Mouse (Mus musculus): ENCODE results near the gene Cldn6. TPM values are rescaled to one million over a fixed set of nuclear protein-coding genes. Genes with fewer than 3 reads are reported as not detected.
A peak's percentile ranks its signal among the peaks of the same experiment; 100 is the strongest.

Gene Cldn6
- polyA plus RNA-seq, 1 experiment, result 2.5 TPM

GRCm38 (mm10) chr17:23699131-23700077, 20.4 kb downstream of the Cldn6 start:
- peak; percentile 63 for DNase-seq
- peak overlapping the region; percentile 52 for H3K4me3 ChIP-seq (ENCODE audit: insufficient read depth, low read depth, low read length)
- WGBS, result under 1% methylated on average over 101 of the region's 101 CpGs
- no peak for TF ChIP-seq CTCF (conservative IDR thresholded peaks at IDR 0.05; ENCODE audit: insufficient read depth, insufficient read length, low read depth, low read length)
- no peak for TF ChIP-seq POLR2A (IDR thresholded peaks at IDR 0.05; ENCODE audit: low read depth, low read length)
- no peaks in the 10 kb centered on the region for H3K27me3 ChIP-seq (replicated peaks; ENCODE audit: control insufficient read depth, insufficient read depth, low read length)
- no peak overlapping the region for H3K27ac ChIP-seq (ENCODE audit: insufficient read depth, low read depth, low read length)
- no peaks in the 10 kb centered on the region; the same call in 1 of the 2 replicates for H3K4me1 ChIP-seq (ENCODE audit: control insufficient read depth, insufficient read depth, low read length)
- no peaks in the 10 kb centered on the region for H3K36me3 ChIP-seq (ENCODE audit: control insufficient read depth, insufficient read depth, low read length)

- peak; percentile 86 for TF ChIP-seq CTCF (conservative IDR thresholded peaks at IDR 0.05; ENCODE audit: insufficient read depth, insufficient read length, low read depth, low read length)
- TF ChIP-seq POLR2A (IDR thresholded peaks at IDR 0.05; ENCODE audit: low read depth, low read length), result no peak
- Histone ChIP-seq H3K4me3 (ENCODE audit: insufficient read depth, low read depth, low read length) (peak overlapping the region; percentile 52), H3K4me1 (ENCODE audit: control insufficient read depth, insufficient read depth, low read length) (no peaks in the 10 kb centered on the region; the same call in 1 of the 2 replicates), H3K36me3 (ENCODE audit: control insufficient read depth, insufficient read depth, low read length) (no peaks in the 10 kb centered on the region), H3K27me3 (replicated peaks; ENCODE audit: control insufficient read depth, insufficient read depth, low read length) (no peaks in the 10 kb centered on the region), H3K27ac (ENCODE audit: insufficient read depth, low read depth, low read length) (no peak overlapping the region)
- DNase-seq, result peak; percentile 97
- under 1% methylated on average over 28 of the region's 28 CpGs for WGBS
Observed at GRCm38 (mm10) chr17:23700079-23700478, 21.0 kb downstream of the Cldn6 start.

- Histone ChIP-seq H3K4me3 (ENCODE audit: insufficient read depth, low read depth, low read length) (no peak overlapping the region), H3K36me3 (ENCODE audit: control insufficient read depth, insufficient read depth, low read length) (no peaks in the 10 kb centered on the region), H3K27ac (ENCODE audit: insufficient read depth, low read depth, low read length) (no peak overlapping the region), H3K27me3 (replicated peaks; ENCODE audit: control insufficient read depth, insufficient read depth, low read length) (no peaks in the 10 kb centered on the region), H3K4me1 (ENCODE audit: control insufficient read depth, insufficient read depth, low read length) (no peaks in the 10 kb centered on the region; the same call in 1 of the 2 replicates)
- DNase-seq, result no peak
- no peak for TF ChIP-seq POLR2A (IDR thresholded peaks at IDR 0.05; ENCODE audit: low read depth, low read length)
- TF ChIP-seq CTCF (conservative IDR thresholded peaks at IDR 0.05; ENCODE audit: insufficient read depth, insufficient read length, low read depth, low read length), result no peak
- WGBS, result 93% methylated on average over 9 of the region's 9 CpGs
Observed at GRCm38 (mm10) chr17:23703301-23703700, 24.3 kb downstream of the Cldn6 start.

GRCm38 (mm10) chr17:23704741-23705140, 25.7 kb downstream of the Cldn6 start:
- no peak for TF ChIP-seq POLR2A (IDR thresholded peaks at IDR 0.05; ENCODE audit: low read depth, low read length)
- no peak for TF ChIP-seq CTCF (conservative IDR thresholded peaks at IDR 0.05; ENCODE audit: insufficient read depth, insufficient read length, low read depth, low read length)
- Histone ChIP-seq H3K4me3 (ENCODE audit: insufficient read depth, low read depth, low read length) (no peak overlapping the region), H3K4me1 (ENCODE audit: control insufficient read depth, insufficient read depth, low read length) (no peaks in the 10 kb centered on the region), H3K36me3 (ENCODE audit: control insufficient read depth, insufficient read depth, low read length) (no peaks in the 10 kb centered on the region), H3K27ac (ENCODE audit: insufficient read depth, low read depth, low read length) (no peak overlapping the region), H3K27me3 (replicated peaks; ENCODE audit: control insufficient read depth, insufficient read depth, low read length) (no peaks in the 10 kb centered on the region)
- WGBS, result 47% methylated on average over 7 of the region's 7 CpGs
- DNase-seq, result no peak

- no peak for DNase-seq
- TF ChIP-seq CTCF (conservative IDR thresholded peaks at IDR 0.05; ENCODE audit: insufficient read depth, insufficient read length, low read depth, low read length), result no peak
- Histone ChIP-seq H3K27ac (ENCODE audit: insufficient read depth, low read depth, low read length) (no peak overlapping the region), H3K4me3 (ENCODE audit: insufficient read depth, low read depth, low read length) (no peak overlapping the region), H3K36me3 (ENCODE audit: control insufficient read depth, insufficient read depth, low read length) (no peaks in the 10 kb centered on the region), H3K27me3 (replicated peaks; ENCODE audit: control insufficient read depth, insufficient read depth, low read length) (no peaks in the 10 kb centered on the region), H3K4me1 (ENCODE audit: control insufficient read depth, insufficient read depth, low read length) (no peaks in the 10 kb centered on the region)
- 76% methylated on average over 7 of the region's 7 CpGs for WGBS
Observed at GRCm38 (mm10) chr17:23705525-23706104, 26.6 kb downstream of the Cldn6 start.

- Histone ChIP-seq H3K36me3 (ENCODE audit: control insufficient read depth, insufficient read depth, low read length) (no peaks in the 10 kb centered on the region), H3K27ac (ENCODE audit: insufficient read depth, low read depth, low read length) (no peak overlapping the region), H3K4me3 (ENCODE audit: insufficient read depth, low read depth, low read length) (no peak overlapping the region), H3K27me3 (replicated peaks; ENCODE audit: control insufficient read depth, insufficient read depth, low read length) (no peaks in the 10 kb centered on the region), H3K4me1 (ENCODE audit: control insufficient read depth, insufficient read depth, low read length) (no peaks in the 10 kb centered on the region)
- DNase-seq, result peak; percentile 78
- 3% methylated on average over 3 of the region's 3 CpGs for WGBS
- TF ChIP-seq CTCF (conservative IDR thresholded peaks at IDR 0.05; ENCODE audit: insufficient read depth, insufficient read length, low read depth, low read length), result peak; percentile 91
- no peak for TF ChIP-seq POLR2A (IDR thresholded peaks at IDR 0.05; ENCODE audit: low read depth, low read length)
Observed at GRCm38 (mm10) chr17:23706212-23706611, 27.2 kb downstream of the Cldn6 start.

- Histone ChIP-seq H3K36me3 (ENCODE audit: control insufficient read depth, insufficient read depth, low read length) (no peaks in the 10 kb centered on the region), H3K4me3 (ENCODE audit: insufficient read depth, low read depth, low read length) (no peak overlapping the region), H3K4me1 (ENCODE audit: control insufficient read depth, insufficient read depth, low read length) (no peaks in the 10 kb centered on the region; the same call in 1 of the 2 replicates), H3K27me3 (replicated peaks; ENCODE audit: control insufficient read depth, insufficient read depth, low read length) (no peaks in the 10 kb centered on the region), H3K27ac (ENCODE audit: insufficient read depth, low read depth, low read length) (no peak overlapping the region)
- 94% methylated on average over 2 of the region's 2 CpGs for WGBS
- TF ChIP-seq POLR2A (IDR thresholded peaks at IDR 0.05; ENCODE audit: low read depth, low read length) (no peak), CTCF (conservative IDR thresholded peaks at IDR 0.05; ENCODE audit: insufficient read depth, insufficient read length, low read depth, low read length) (no peak)
- DNase-seq, result no peak
Observed at GRCm38 (mm10) chr17:23717003-23717402, 38.0 kb downstream of the Cldn6 start.
